Mouse (Mus musculus) natural killer cell, adult 2 months (primary cell): ENCODE data around the gene Mbd4.
A peak's percentile ranks its signal among the peaks of the same experiment; 100 is the strongest.
"Not testable (repeated sequence)": the region's sequence is repeated elsewhere in the genome, so short reads cannot be mapped to it uniquely, and the experiment has no call there.

Experiments used
- DNase-seq, 2 experiments: peaks; one replicate each; pipeline ENCODE4 v3.0.0; 2022; ENCODE audit warnings: low spot score in 2 of 2

The Mbd4 gene

DNA sequence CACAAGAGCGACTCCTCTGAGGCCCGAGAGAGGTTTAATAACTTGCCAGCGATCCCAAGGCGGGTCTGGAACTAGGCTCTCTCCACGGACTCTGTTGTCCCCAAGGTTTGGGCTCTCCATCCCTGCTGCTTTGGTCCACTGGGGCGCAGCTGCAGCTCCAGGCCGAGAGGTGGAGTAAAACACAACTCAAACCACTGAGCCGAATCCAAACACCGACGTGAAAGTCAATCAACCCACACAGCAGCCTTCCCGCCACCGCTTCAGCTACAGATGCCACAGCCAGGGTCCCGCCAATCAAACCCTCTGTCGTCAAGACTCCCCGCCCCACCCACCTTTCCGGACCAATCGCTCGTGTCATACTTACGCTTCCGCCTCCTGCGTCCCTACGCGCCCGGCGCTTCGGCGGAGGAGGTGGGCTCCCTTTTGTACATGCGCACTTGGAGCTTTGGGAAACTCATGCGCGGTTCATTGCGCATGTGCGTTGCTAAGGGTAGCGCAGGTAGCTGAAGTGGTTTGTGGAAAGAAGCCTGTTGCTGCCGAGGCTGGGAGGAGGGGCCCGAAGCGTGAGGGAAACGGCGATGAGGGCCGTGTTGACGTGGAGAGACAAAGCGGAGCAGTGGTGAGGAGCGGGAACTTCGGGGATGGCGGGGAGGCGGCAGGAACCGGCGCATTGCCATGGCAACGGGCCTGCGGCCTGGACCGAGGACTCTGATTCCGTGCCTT is at the start of gene Mbd4, which contains the start of gene Ift122:
Gene Mbd4 (minus strand): TSS at position 281 of the 723 bp plus-strand sequence.
Gene Ift122 (plus strand): TSS at position 380 of the 723 bp plus-strand sequence.
- DNase-seq: peak; percentile 98 to 99

GRCm38 (mm10) chr6:115902545-115902944 is 49.4 kb upstream of the Mbd4 start:
- DNase-seq: no peak

- DNase-seq: no peak
These were observed 48.3 kb upstream of the Mbd4 start for GRCm38 (mm10) chr6:115901489-115901931.

- DNase-seq: peak; percentile 5 to 41
These were observed 47.9 kb upstream of the Mbd4 start for GRCm38 (mm10) chr6:115901062-115901461.

GRCm38 (mm10) chr6:115897926-115898520 is 44.9 kb upstream of the Mbd4 start:
- peak in 1 of 2 experiments; percentile 5 for DNase-seq

GRCm38 (mm10) chr6:115897117-115897516 is 43.9 kb upstream of the Mbd4 start:
- no peak for DNase-seq

GRCm38 (mm10) chr6:115896346-115896745 is 43.2 kb upstream of the Mbd4 start:
- DNase-seq: no peak

GRCm38 (mm10) chr6:115892363-115892762 is 39.2 kb upstream of the Mbd4 start:
- DNase-seq: no peak

DNA sequence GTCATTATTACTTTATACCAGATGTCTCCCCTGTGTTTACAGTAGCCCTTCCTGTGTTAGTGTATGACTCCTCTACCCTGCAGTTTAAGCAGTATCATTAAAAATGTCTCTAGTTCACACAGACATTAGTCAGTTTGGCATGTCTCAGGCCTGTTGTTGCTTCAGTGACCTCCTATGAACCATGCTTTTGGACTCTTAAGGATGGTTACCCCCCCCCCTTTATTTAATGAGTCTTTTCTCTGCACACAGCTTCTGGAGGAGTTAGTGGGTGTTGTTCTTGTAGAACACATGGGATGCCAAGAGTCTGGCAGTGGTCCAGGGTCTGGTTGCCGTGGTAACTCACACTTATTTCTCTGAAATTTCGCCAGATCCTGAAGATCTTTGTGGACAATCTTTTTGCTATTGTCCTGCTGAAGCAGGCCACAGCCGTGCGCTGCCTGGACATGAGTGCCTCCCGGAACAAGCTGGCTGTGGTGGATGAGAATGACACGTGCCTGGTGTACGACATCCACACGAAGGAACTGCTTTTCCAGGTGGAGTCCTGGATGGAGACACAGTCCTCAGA is 38.4 kb upstream of the Mbd4 start:
- no peak for DNase-seq

DNA sequence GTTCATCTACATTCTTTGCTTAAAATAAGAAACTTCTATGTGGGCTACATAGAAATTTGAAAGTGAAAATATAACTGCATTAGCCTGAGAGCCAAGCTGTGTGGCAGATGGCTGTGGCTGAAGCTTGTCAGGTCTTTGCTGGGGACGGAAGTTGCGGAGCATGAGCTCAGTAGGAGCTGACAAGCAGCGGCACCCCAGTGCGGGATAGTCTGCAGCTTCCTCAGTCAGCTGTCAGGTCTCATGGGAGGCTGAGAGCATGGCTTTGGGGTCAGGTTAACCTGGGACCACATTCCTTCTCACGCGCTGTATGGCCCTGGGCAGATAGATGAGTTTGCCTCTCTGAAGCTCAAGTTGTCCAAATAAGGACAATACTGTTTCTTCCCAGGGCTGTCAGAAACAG is 37.9 kb upstream of the Mbd4 start:
- no peak for DNase-seq

DNA sequence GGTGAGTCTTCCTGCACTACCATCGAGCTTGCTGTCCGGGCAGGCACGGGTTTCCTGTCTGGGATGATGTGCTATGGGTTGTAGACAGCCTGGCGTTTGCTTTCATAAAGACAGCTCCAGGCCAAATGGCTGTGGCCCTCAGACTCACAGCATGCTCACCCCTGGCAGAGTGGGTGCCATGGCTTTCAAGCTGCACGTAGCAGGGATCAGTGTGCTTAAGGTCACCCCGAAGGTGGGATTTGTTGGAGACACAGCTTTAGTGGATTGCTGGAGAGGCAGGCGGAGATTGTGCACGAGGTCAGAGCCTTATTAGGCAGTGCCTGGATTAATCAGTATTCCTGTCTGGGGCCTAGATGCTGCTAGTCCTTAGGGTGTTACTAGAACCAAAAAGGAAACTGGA is 37.4 kb upstream of the Mbd4 start:
- no peak for DNase-seq

- peak in 1 of 2 experiments; percentile 17 for DNase-seq
These were observed 35.1 kb upstream of the Mbd4 start for GRCm38 (mm10) chr6:115888296-115888695.

DNA sequence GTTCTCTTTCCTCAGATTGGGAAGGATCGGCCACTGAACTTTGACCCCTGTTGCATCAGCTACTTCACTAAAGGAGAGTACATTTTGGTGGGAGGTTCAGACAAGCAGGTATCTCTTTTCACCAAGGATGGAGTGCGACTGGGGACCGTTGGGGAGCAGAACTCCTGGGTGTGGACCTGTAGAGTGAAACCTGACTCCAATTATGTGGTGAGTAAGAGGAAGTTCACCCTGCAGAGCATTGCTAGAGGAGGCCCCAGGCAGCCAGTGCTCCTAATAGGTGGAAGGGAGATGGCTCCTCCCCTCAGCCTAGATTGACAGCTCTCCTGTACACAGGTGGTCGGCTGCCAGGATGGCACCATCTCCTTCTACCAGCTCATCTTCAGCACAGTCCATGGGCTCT is 33.7 kb upstream of the Mbd4 start:
- no peak for DNase-seq

- DNase-seq: no peak
These were observed 30.8 kb upstream of the Mbd4 start for GRCm38 (mm10) chr6:115884018-115884417.

DNA sequence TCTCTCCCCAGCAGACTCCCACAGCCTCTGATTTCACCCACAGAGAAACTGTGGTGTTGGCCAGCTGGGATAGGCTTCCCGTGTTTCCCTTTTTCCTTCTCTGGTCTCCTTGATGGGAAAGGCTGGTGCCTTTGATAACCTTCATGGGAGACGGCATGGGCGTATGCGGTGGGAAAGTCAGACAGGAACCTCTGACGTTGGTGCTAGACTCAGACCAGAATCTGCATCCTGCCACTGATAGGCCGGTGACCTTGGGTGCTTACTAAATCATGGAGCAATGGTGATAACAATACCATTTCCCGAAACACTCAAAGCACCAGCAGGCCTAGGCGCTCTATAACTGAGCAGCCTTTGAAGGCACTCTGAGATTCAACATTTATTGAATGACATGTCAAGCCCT is 27.6 kb upstream of the Mbd4 start:
- no peak for DNase-seq

GRCm38 (mm10) chr6:115879736-115880135 is 26.6 kb upstream of the Mbd4 start:
- no peak for DNase-seq

- no peak for DNase-seq
These were observed 25.5 kb upstream of the Mbd4 start for GRCm38 (mm10) chr6:115878694-115879093.

DNA sequence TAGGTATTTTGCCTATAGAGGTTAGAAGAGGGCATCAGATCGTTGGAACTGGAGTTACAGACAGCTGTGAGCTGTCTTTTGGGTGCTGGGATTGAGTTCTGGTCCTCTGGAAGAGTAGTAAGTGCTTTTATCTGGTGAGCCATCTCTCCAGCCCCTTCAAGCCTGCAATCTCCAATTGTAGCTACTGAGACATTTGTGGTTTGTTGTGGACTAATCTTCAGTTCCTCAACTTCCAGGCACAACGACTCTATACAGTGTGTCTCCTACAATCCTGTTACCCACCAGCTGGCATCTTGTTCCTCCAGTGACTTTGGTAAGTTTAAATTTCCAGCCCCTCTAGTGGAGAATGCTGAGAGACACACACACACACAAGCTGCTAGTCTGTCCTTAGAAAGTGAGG is 24.1 kb upstream of the Mbd4 start:
- no peak for DNase-seq

DNA sequence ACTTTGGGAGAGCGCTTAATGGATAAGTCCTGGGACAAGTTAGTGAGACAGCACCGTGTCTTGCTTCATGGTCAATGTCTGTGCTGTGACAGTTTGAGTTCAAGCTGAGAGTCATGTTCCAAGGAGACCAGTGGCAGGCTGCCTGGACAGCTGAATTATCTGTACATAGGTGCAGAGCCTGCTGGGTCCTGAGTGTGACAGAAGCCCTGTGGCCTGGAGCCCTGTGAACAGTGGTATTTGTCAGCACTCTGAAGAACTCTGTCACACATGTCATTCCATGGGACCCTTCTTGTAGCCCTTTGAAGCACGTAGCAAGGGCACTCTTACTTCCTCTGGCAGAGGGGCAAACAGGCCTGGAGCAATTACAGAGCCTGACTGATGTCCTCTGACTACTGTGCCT is 18.1 kb upstream of the Mbd4 start:
- not testable (repeated sequence) for DNase-seq

DNA sequence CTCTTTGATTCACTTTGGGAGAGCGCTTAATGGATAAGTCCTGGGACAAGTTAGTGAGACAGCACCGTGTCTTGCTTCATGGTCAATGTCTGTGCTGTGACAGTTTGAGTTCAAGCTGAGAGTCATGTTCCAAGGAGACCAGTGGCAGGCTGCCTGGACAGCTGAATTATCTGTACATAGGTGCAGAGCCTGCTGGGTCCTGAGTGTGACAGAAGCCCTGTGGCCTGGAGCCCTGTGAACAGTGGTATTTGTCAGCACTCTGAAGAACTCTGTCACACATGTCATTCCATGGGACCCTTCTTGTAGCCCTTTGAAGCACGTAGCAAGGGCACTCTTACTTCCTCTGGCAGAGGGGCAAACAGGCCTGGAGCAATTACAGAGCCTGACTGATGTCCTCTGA is 14.0 kb upstream of the Mbd4 start:
- DNase-seq: not testable (repeated sequence)

GRCm38 (mm10) chr6:115865246-115865645 is 12.1 kb upstream of the Mbd4 start:
- no peak for DNase-seq

DNA sequence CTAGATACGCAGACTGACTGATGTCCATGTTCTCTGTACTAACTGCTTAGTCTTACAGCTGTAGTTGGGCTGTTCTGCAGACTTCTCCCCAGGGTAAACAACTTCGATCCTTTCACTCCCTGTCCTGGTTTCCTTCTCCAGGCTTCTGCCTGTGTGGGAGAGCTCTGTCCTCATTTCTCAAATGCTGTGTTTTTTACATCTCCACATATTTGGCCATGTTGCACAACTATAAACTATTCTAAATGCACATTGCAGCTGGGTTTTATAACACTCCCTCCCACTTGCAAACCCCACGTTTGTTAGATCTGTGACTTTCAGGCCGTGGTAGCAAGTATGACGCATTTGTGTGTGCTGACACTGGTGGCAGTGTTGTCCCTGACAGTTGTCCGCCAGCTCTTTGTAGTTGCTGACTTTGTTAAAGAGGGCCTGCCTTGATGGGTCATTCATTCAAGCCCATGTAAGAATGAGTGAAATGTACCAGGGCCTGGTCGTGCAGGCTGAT is 10.2 kb upstream of the Mbd4 start:
- DNase-seq: no peak

DNA sequence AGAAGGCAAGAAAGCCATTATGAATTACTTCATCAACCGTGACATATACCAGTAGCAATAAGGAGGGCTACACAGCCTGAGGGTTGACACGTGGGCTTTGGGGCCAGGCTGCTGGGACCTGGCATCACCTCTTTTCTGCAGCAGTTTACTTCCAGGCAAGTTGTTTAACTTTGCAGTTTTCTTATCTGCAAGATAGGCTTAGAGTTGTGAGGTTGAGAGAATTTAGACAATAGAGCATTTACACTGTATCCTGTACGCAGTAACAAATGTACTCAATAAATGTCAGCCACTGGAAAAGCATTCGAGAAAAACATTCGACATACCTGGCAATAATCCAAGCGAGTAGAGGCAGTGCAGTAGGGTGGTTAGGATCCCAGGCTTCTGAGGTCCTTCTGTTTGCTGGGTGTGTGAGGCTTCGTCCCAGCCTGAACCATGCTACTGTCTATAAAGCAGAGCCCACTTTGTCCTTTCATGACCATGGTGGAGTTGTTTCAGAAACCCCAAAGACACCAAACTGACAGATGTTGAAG is 6.9 kb upstream of the Mbd4 start:
- no peak for DNase-seq
